Comparison of ENCODE assay signal across 8 mouse cellular contexts in the genomic region with DNA sequence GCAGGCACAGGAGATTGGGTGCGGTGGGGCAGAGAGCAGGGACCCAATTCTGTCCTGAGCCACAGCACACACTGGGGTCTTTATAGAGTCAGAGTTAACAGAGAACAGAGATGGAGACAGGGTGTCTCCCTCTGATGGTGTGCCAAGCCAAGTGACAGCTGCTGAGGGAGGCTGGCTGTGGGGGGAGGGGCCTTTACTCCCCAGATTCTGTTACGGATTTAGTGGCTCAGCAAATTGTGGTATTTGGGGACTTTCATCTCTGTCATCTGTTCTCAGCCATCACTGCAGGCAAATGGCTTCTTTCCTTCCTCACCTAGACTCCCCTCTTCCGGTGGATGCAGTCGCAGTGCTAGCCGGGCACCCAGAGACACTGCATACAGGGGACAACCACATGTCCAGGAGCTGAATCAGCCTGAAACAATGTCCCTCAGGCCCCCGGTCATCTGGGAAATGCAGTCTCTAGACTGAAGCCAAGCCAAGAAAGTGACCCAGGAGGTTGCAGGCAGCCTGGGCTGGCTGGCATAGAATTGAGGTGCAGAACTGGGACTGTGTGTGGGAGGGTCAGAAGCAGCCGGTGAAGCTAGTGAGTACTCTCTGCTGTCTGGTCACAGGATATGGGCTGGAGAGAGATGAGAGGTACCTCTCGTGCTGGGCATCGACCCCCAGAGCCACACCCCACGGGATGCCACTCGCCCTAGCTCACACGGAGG. TPM values are rescaled to one million over a fixed set of nuclear protein-coding genes. Genes with fewer than 3 reads are reported as not detected.
A peak's percentile ranks its signal among the peaks of the same experiment; 100 is the strongest.
DNase-seq lines count a peak whose midpoint lies in the region; ATAC-seq and TF ChIP-seq lines count a peak whose summit lies in the region.

No protein-coding gene starts in this region.

- peak; percentile 57 for DNase-seq in kidney, postnatal 0 days (ENCODE audit: low spot score)
- no peak for DNase-seq in kidney, adult 9 months
- no peak for DNase-seq in forebrain, embryonic 11.5 days (ENCODE audit: low spot score)
- peak; percentile 65 for DNase-seq in right cerebral cortex, postnatal 14 days
- DNase-seq in adrenal gland, postnatal 10 days, result no peak

- H3K9ac ChIP-seq in kidney, postnatal 0 days (ENCODE audit: low read depth, low read length), result no peak overlapping the region
- peak overlapping the region; percentile 1; the same call in 1 of the 2 replicates for H3K9ac ChIP-seq in forebrain, embryonic 11.5 days (ENCODE audit: low read length)
- peak overlapping the region; percentile 18; the same call in 1 of the 2 replicates for H3K9ac ChIP-seq in limb, embryonic 12.5 days (replicated peaks)

- no peak overlapping the region for H3K4me3 ChIP-seq in kidney, postnatal 0 days (replicated peaks; ENCODE audit: low read depth, low read length)
- no peak overlapping the region for H3K4me3 ChIP-seq in forebrain, embryonic 11.5 days (ENCODE audit: low read depth, low read length)
- no peak overlapping the region for H3K4me3 ChIP-seq in limb, embryonic 12.5 days (replicated peaks)

- TF ChIP-seq CTCF in kidney, postnatal 0 days (IDR thresholded peaks at IDR 0.05; ENCODE audit: low read depth), result no peak

- H3K9me3 ChIP-seq in kidney, postnatal 0 days (replicated peaks; ENCODE audit: low read length), result no peaks in the 10 kb centered on the region
- H3K9me3 ChIP-seq in forebrain, embryonic 11.5 days (ENCODE audit: control insufficient read depth, low read length), result no peaks in the 10 kb centered on the region
- no peaks in the 10 kb centered on the region for H3K9me3 ChIP-seq in limb, embryonic 12.5 days

- no peaks in the 10 kb centered on the region for H3K27me3 ChIP-seq in kidney, postnatal 0 days (ENCODE audit: insufficient read depth, low read length)
- H3K27me3 ChIP-seq in forebrain, embryonic 11.5 days (ENCODE audit: control insufficient read depth, insufficient read depth, low read length), result no peaks in the 10 kb centered on the region; the same call in 1 of the 2 replicates
- no peaks in the 10 kb centered on the region for H3K27me3 ChIP-seq in limb, embryonic 12.5 days

- H3K27ac ChIP-seq in kidney, postnatal 0 days, result no peak overlapping the region
- no peak overlapping the region for H3K27ac ChIP-seq in forebrain, embryonic 11.5 days (ENCODE audit: low read depth, low read length)
- H3K27ac ChIP-seq in limb, embryonic 12.5 days, result 0 out of 2 replicates have a peak overlapping the region, but pooled peaks have one; percentile 35

- H3K36me3 ChIP-seq in kidney, postnatal 0 days (ENCODE audit: insufficient read depth, low read length), result no peaks in the 10 kb centered on the region
- H3K36me3 ChIP-seq in forebrain, embryonic 11.5 days (ENCODE audit: control insufficient read depth, insufficient read depth, low read length), result no peaks in the 10 kb centered on the region
- no peaks in the 10 kb centered on the region for H3K36me3 ChIP-seq in limb, embryonic 12.5 days

- H3K4me2 ChIP-seq in kidney, postnatal 0 days (ENCODE audit: low read length), result no peak overlapping the region
- no peak overlapping the region for H3K4me2 ChIP-seq in forebrain, embryonic 11.5 days (ENCODE audit: low read depth, low read length, severe bottlenecking)
- 0 out of 2 replicates have a peak overlapping the region, but pooled peaks have one; percentile 10 for H3K4me2 ChIP-seq in limb, embryonic 12.5 days

- WGBS in kidney, postnatal 0 days, result 27% methylated on average over 12 of the region's 12 CpGs
- whole genome bisulfite sequencing in forebrain, embryonic 11.5 days, result 63% methylated on average over 12 of the region's 12 CpGs
- WGBS in limb, embryonic 12.5 days, result 53% methylated on average over 12 of the region's 12 CpGs

- peaks cover 14% of the 10 kb centered on the region; the same call in 1 of the 2 replicates for H3K4me1 ChIP-seq in kidney, postnatal 0 days (replicated peaks; ENCODE audit: insufficient read depth, low read length)
- no peaks in the 10 kb centered on the region; the same call in 1 of the 2 replicates for H3K4me1 ChIP-seq in forebrain, embryonic 11.5 days (replicated peaks; ENCODE audit: control insufficient read depth, insufficient read depth, low read length)
- H3K4me1 ChIP-seq in limb, embryonic 12.5 days (replicated peaks), result peaks cover 23% of the 10 kb centered on the region

- no peak for ATAC-seq in kidney, postnatal 0 days (replicated peaks; ENCODE audit: low FRiP score, low read depth)
- ATAC-seq in activated CD4-positive, CD25-positive, alpha-beta regulatory T cell, adult 4 months, result peak; percentile 39
- no peak for ATAC-seq in forebrain, embryonic 11.5 days (replicated peaks; ENCODE audit: low FRiP score)
- ATAC-seq in limb, embryonic 12.5 days (ENCODE audit: insufficient number of reproducible peaks, insufficient read depth, low FRiP score, low TSS enrichment, low read depth), result 0 out of 2 replicates have a peak, but pooled peaks have one; percentile 15
- ATAC-seq in erythroid progenitor cell, adult 5-6 weeks (replicated peaks; ENCODE audit: low FRiP score, poor library complexity, severe bottlenecking), result no peak

RNA-seq across cellular contexts. Expression of gene Cdk5r1, which starts 12.5 kb away (rescaled TPM):
- polyA plus RNA-seq in kidney, postnatal 0 days (2015; fragmentation: Nextera tagmentation; extraction: Ambion mirVana), result 0.38 and 0.54 TPM in 2 replicates
- under 1 TPM; 0.89 to 0.98 TPM for polyA plus RNA-seq in activated CD4-positive, CD25-positive, alpha-beta regulatory T cell, adult 4 months (2017; shearing (Covaris generic))
- 15.7 and 18.4 TPM in 2 replicates for polyA plus RNA-seq in forebrain, embryonic 11.5 days (2014; fragmentation: Nextera tagmentation; extraction: Ambion mirVana)
- polyA plus RNA-seq in limb, embryonic 12.5 days (2016; fragmentation: Nextera tagmentation; extraction: Ambion mirVana), result 4.7 and 4.8 TPM in 2 replicates
- 1 to 10 TPM; 2.2 to 3.9 TPM for total RNA-seq in adrenal gland, postnatal 10 days (2021)
- total RNA-seq in erythroid progenitor cell, adult 5-6 weeks (2015; ENCODE audit: low replicate concordance), result 2.5 and 5.4 TPM in 2 replicates
- total RNA-seq in erythroid progenitor cell, adult 5-6 weeks (2017; ENCODE audit: low replicate concordance), result 2.0 and 2.1 TPM in 2 replicates

Comparison
In these comparisons a context has a peak if more than half of its experiments do, and no peak if none do; other contexts are left out.
1. DNase-seq: peak in kidney, postnatal 0 days (single experiment) and right cerebral cortex, postnatal 14 days (single experiment); none in kidney, adult 9 months (single experiment), forebrain, embryonic 11.5 days (single experiment) and adrenal gland, postnatal 10 days (single experiment).
2. ATAC-seq: peak in activated CD4-positive, CD25-positive, alpha-beta regulatory T cell, adult 4 months (single experiment) and limb, embryonic 12.5 days (single experiment); none in kidney, postnatal 0 days (single experiment), forebrain, embryonic 11.5 days (single experiment) and erythroid progenitor cell, adult 5-6 weeks (single experiment).